Mouse (Mus musculus) G1E-ER4 (cell line): ENCODE data around the gene C2cd4b. TPM values are rescaled to one million over a fixed set of nuclear protein-coding genes. Genes with fewer than 3 reads are reported as not detected.

ENCODE experiments used
- GATA1 ChIP-seq: IDR thresholded peaks from one replicate; pipeline ENCODE4 v1.8.0; 2012; ENCODE audit warnings: low read length, inconsistent platforms
- polyA plus RNA-seq: library from polyadenylated mRNA; stranded (reverse); fragments of >175 nt; gene quantifications from 2 replicates; pipeline ENCODE4 v1.2.3, GENCODE M21; 2012

C2cd4b gene
- not detected in 2 replicates for polyA plus RNA-seq

DNA sequence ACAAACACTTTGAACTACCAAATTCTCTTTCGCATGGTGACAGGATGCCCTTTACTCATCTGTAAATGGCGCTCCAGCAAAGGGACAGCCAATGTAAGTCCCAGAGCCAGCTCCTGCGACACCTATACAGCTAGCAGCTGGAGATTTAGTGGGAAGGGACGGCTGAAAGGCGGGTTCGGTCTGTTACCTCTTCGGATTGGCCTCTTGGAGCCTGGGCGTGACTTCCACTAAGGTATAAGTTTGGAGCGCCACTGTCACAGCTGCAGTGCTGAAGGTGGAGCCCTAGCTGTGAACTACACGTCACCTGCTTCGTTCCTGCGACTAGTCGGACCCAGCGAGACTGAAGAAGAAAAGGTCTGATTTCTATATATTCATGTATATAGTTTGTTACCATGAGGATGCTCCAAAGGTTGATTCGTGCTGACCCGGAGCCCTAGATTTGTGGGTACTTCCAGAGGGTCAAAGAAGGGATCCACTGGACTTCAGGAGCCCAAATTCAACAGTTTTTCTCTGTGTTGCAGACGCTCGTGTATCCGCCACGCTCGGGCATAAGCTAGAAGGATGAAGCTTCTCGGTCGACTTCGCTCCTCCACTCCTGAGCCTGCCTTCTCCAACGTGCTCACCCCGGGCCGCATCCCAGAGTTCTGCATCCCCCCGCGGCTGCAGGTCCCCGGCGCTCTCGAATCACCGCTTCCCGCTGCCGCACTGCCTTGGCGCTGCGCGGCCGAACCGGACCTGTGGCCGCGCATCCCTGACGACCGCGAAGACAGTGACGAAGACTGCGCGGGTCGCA is at the start of gene C2cd4b:
Gene C2cd4b (plus strand): TSS at position 275 of the 793 bp plus-strand sequence.
- TF ChIP-seq GATA1: no peak

DNA sequence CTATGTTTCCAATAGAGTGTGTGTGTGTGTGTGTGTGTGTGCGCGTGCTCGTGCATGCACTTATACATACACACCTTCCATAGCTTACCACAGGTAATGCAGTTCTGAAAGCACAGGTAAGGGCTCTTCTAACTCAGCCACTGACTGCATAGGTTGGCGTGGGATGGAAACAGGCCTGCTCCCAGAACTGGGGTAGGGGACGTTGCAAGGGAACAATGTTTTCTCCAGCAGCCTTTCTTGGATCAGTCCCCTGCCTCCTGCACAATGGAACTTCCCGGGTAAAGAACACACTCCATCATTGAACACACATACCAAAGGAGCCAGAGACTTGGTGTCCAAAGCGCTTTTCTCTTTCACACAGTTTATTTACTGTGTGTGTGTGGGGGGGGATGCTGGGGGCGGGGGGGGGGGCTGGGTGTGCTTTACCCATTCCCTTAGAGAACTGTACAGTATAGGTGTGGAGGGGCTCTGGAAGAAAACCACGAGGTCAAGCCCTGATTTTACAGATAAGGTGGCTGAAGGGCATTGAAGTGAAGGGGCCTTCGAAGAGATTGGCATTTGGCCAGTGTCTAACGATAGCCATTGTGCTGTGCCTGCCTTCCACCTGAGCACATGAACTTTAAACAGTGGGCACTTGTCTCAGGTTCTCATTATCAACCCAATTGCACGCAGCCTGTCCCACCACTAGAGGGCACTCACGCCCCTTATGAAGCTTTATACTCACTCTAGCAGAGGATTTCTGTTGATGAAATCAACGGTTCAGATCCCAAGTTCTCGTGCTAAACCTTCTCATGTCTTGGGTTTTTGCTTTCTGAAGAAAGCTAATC is 48.0 kb upstream of the C2cd4b start:
- TF ChIP-seq GATA1: no peak

DNA sequence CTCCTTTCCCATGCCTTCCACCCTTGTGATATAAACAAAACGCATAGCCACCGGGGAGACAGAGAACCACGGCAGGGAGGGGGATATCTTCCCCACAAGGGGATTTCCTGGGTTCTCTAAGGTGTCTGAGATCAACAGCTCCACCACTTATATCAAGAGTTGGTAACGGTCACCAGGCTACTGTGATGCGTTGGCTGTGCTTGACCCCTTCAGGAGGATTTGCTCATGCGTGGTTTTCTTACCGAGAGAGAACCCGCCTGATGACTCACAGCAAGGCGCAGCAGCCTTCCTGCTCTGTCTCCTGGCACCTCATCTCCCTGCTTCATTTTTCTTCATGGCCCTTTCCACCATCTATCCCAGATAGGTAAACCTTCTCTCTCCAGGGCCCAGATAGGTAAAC is 47.1 kb upstream of the C2cd4b start:
- no peak for TF ChIP-seq GATA1

- no peak for TF ChIP-seq GATA1
Measured at GRCm38 (mm10) chr9:67717081-67717480, 42.2 kb upstream of the C2cd4b start.

- no peak for TF ChIP-seq GATA1
Measured at GRCm38 (mm10) chr9:67718596-67718995, 40.6 kb upstream of the C2cd4b start.

DNA sequence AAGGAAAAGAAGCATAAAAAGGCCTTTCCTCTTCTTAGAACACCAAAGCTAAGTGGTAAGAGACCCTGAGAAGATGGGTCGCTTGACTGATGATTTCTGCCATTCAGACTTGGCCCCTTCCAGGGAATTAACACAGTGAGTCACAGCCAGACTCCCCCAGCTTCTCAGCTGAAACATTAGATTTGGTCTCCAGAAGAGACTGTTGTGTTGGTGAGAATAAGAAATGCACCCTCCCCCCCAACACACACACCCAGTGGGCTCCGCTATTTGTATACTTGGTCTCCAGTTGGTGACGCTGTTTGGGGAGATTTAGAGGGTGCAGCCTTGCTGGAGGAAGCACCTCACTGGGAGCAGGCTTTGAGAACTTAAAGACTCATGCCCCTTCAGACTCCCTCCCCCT is 39.1 kb upstream of the C2cd4b start:
- TF ChIP-seq GATA1: no peak

DNA sequence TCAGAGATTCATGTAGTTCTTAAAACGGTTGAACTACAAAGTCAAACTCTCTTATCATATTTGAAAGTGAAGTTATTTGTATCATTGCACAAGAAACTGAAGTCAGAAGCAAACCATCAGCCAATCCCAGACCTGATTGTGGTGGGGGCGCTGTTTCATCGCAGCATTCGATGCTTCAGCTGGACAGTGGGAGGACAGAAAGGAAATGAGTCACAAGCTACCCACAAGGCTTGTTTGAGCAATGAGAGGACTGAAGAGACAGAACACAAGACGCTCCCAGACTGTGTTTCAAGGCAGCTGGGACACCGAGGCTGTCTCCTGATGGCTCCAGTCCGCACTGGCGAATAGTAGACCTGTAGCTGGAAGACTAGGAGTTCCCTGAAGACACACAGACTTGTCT is 36.9 kb upstream of the C2cd4b start:
- TF ChIP-seq GATA1: no peak

DNA sequence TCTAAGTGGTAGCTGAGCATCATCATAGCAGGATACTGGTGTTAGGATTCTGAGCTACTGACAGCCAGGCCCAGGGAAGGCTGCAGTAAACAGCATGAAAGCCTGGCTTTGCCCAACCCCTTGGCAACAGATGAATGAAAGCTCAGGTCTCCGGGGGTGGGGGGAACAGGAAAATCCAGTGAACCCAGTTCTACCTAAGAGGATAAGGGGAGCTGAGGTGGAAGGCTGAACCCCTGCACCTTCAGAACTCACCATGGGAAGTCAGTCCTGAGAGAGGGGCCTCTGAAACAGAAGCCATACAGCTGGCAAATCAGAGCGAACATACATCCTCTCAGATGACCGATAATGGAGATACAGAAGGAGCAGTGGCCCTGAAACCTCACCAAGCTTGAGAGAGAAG is 34.0 kb upstream of the C2cd4b start:
- TF ChIP-seq GATA1: no peak

GRCm38 (mm10) chr9:67733716-67734115 is 25.5 kb upstream of the C2cd4b start:
- TF ChIP-seq GATA1: no peak

DNA sequence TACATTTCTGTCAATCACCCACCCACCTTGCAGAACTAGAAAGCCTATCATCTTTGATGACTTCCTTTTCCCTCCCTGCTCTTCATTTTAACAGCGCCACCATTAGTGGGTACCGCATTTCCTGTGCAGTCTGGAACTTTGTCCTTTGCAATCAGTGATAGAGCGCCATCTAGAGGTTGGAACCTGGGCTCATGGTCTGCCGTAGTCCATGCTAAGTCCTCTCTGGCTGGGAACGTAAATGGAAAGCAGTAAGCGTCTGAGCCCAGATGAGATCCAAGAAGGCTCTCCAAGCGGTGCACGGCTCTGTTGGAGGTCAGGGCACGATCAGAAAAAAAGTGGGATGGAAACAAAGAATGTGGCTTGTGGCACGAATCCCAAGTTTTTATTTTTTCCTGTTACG is 23.8 kb upstream of the C2cd4b start:
- no peak for TF ChIP-seq GATA1

DNA sequence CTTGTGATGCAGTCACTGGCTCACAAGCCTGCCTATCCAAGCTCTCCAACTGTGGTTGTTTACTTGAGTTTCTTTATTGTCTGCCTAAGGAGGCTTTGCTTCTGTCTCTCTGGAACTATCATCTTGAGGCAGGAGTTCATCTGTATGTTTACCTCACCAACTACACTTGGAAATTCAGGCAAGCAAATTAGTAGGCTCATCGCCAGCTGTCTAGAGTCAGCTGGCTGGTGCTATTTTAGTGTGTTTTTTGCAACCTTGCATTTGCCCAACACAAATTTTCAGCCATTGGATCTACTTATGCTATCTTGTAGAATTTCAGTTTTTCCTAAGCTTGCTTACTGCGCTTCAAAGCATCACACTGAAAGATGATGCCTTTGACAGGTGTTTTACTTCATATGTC is 18.0 kb upstream of the C2cd4b start:
- TF ChIP-seq GATA1: no peak

DNA sequence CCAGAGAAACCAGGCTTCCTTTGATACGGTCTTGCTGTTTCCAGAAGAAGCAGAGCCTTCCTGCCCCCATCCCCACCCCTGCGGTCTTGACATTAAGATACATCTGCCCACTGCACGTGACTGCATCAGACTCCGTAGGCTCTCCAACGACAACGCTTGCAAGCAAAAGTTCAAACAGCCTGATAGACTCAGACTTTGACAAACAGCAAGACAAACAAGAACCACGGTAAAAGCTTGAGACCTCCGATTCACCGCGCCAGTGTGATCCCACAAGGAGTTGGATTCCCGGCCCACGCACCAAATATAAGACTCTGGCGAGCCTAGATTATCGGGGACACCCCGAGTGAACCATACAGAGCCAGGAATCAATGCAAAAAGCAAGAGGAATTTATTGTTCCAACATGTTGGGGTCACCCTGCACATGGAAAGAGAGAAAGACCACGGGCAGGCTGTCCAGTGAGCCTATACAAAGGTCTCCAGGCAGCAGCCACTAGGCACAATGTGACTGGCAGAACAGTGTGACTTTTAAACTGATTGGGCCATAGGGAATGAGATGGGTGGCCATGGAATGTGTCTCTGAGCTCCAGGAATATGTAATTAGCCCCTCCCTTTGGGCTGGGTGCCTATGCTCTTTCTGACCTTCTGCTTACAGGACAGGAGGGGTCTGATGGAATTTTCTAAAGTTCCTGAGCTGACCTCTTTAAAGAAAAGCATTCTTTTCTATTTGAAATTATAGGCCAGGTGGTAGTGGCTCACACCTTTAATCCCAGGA is 5.6 kb upstream of the C2cd4b start:
- TF ChIP-seq GATA1: no peak

GRCm38 (mm10) chr9:67754713-67755112 is 4.5 kb upstream of the C2cd4b start:
- no peak for TF ChIP-seq GATA1

GRCm38 (mm10) chr9:67758686-67759085 is 551 bp upstream of the C2cd4b start:
- TF ChIP-seq GATA1: no peak

DNA sequence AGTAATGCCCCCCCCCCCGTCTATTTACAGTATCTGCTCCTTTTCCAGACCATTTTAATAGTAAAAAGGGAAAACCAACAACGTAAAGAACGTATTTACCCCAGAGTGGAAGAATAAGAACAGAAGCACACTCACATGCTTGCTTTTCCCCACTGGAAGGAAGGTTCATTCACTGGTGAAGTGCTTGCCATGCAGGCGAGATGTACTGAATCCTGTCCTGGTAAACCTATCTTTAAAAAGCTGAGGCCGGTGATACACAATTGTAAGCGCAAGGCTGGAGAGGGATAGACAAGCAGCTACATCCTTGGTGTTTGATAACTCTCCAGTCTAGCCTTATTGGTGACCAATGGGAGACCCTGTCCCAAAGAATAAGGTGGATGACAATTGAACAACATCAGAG is 1.8 kb downstream of the C2cd4b start:
- no peak for TF ChIP-seq GATA1

DNA sequence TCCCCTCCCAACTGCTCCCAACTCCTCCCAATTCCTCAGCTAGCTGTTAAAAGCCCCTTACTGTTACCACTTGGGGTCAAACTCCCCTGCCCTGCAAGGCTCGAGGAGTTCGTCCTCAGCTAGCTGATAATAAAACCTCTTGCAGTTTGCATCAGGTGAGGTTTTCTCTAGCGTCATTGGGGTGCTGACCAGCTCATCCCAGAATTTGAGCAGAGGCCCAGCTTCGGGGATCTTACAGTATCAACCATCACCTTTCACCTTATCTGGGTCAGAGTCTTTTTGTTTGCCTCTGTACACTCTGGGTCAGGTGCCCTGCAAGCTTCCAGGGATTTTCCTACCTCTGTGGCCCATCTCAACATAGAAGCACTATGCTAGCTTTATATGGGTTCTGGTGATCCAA is 4.1 kb downstream of the C2cd4b start:
- TF ChIP-seq GATA1: no peak
